Mouse (Mus musculus) heart, postnatal 36 days (tissue): ENCODE results near the gene Faf1. TPM values are rescaled to one million over a fixed set of nuclear protein-coding genes. Genes with fewer than 3 reads are reported as not detected.

Source experiments
- DNase-seq, 2 experiments: peaks; one replicate each; pipeline ENCODE4 v3.0.0; 2021 to 2022
- intact Hi-C: fragments of 180-260 bp; cut with DNase I; formaldehyde crosslinking; loops from one replicate; pipeline ENCODE4 v1.15.1; 2025
- total RNA-seq, 2 experiments: library from RNA; stranded (reverse); gene quantifications; 2 replicates each; pipeline ENCODE4 v1.2.3; 2021

Gene Faf1
- total RNA-seq, 2 experiments from 2014 or later, result 42.4 to 45.3 TPM

GRCm38 (mm10) chr4:109762768-109763501 is 86.5 kb downstream of the Faf1 start:
- no peak for DNase-seq
- intact Hi-C loops, result no loop called here

- no peak for DNase-seq
- intact Hi-C loops, result no loop called here
Measured at GRCm38 (mm10) chr4:109769071-109769470, 92.7 kb downstream of the Faf1 start.

- DNase-seq, result no peak
Measured at GRCm38 (mm10) chr4:109782577-109783114, 106.3 kb downstream of the Faf1 start.

GRCm38 (mm10) chr4:109789347-109790001 is 113.1 kb downstream of the Faf1 start:
- no peak for DNase-seq
- intact Hi-C loops, result no loop called here

More at GRCm38 (mm10) chr4:109782577-109783114, 106.3 kb downstream of the Faf1 start:
- intact Hi-C loops, result no loop called here

DNA sequence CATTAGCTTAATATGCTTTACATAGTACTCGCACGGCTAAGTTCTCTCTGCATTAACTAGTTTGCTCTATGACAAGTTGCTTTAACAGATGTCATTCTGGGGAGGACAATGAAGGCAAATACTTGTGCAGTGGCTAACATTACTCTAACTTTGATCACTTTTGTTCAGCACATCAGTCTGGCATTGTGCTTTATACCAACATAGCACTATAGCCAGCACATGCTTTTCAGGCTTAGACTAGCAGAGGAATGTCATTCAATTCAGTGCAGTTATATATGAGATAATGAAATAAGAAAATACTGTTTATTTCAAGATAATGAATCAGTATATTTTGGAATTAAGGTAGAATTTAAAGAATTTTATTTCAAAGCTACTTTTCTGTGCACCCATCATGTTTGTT is 115.9 kb downstream of the Faf1 start:
- intact Hi-C loops, result no loop called here

DNA sequence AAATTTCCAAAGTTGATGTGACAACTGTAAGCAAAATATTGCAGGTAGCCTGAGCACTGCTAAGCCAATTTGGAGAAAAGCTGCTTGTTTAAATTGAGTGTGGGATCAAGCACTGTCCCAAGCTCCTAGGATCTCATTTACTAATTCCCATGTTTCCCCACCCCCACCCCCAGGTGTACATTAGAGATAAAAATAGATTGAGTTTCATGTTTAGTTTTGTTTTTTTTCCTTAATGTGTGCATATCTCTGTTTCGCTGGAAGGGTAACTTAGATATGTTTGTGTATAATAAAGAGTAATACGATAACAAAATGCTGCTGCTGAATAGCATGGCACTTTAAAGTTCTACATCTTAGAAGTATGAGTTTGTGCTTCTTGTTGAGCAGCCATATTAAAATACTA is 116.7 kb downstream of the Faf1 start:
- DNase-seq, result no peak
- intact Hi-C loops, result no loop called here

More for the DNA sequence above, 115.9 kb downstream of the Faf1 start:
- DNase-seq, result no peak

GRCm38 (mm10) chr4:109797511-109798182 is 121.3 kb downstream of the Faf1 start:
- intact Hi-C loops, result no loop called here
- DNase-seq, result no peak

- intact Hi-C loops, result no loop called here
- DNase-seq, result no peak
Measured at GRCm38 (mm10) chr4:109806408-109806807, 130.0 kb downstream of the Faf1 start.

DNA sequence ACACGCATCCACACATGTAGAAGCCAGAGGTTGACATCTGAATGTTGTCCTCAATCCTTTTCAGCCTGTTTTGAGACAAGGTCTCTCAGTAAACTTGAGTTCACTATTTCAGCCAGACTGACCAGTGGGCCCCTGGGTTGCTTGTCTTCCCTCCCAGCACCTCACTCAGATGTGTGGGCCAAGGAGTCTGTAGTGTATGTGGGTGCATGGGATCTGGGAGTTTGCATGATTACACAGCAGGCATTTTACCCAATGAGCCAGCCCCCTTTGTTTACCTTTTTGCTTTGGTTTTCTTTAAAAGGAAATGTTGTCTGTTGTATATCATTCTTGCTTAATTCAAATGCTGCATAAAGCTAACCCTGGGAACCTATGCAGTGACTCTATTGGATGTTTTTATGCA is 138.8 kb downstream of the Faf1 start:
- intact Hi-C loops, result no loop called here
- no peak for DNase-seq

DNA sequence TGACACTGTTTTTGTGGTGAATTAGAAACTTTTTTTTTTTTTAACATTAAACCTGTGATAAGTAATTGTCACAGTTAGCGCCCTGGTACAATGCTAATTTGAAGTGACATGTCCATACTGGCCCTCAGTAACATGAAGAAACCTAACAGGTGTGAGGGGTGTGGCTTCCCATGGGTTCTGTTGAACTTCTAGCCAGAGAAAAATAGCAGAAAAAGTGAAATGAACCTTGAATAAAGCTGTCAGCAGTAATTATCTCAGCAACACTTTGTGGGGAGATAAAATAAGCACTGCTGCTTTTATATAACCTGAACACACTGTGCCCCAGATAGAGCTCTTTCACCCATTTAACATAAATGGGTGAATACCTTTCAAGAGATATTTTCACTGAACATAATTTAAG is 139.2 kb downstream of the Faf1 start:
- intact Hi-C loops, result no loop called here

DNA sequence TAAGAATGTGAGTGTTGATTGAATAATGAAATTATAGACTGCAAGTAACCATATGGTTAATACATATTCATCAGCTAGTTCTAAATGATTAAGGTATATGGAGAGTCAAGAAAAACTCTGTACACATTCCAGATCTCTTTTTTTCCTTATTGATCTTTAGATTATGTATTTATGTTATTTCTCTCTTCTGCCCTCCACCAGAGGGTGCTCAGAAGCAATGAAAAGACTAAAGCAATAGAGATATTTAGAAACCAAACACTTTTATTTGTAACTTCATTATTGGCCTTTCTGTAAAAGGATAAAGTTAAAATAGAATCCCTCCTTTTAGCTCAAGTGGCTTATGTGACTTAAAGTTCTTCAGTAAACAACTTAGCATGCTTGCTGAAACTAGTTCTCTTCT is 143.1 kb downstream of the Faf1 start:
- intact Hi-C loops, result no loop called here
- no peak for DNase-seq

More for the DNA sequence above, 139.2 kb downstream of the Faf1 start:
- DNase-seq, result no peak

DNA sequence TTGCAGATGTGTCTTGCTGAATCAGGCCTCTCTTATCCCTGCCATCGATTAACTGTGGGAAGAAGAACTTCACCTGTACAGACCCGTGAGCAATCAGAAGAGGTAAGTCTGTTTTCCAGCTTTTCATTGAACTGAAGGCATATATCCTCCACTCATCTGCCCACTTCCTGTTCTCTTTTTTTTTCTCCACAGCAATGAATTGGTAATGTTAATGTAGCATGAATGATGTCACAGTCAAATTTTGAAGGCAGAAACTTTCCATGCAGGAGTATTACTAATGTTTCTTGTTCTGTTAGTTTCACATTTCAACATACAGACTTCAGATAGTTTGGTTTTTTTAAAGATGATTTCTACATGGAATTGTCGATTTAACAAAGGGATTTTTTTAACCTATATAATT is 153.4 kb downstream of the Faf1 start:
- no peak for DNase-seq
- intact Hi-C loops, result no loop called here

GRCm38 (mm10) chr4:109857851-109858250 is 181.5 kb downstream of the Faf1 start:
- no peak for DNase-seq
- intact Hi-C loops, result no loop called here

GRCm38 (mm10) chr4:109858571-109859392 is 182.4 kb downstream of the Faf1 start:
- no peak for DNase-seq
- intact Hi-C loops, result no loop called here

DNA sequence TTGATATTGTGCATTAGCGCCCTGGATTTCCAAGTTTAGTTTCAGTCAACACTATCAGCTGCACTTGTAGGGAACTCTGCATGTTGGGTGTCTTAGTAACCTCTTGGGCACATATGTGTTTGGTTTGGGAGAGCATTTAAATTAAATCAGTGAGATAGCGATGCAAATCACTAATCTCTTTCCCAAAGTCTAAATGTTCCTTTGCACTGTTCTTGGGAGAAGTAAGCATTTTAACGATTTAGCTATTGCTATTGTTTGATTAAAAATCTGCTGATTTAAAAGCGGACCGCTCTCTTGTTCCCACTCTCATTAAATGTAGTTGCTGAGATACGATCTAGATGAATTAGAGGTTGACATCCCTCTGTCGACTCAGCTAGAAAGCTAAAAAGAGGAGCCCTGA is 183.0 kb downstream of the Faf1 start:
- intact Hi-C loops, result no loop called here

GRCm38 (mm10) chr4:109860256-109860655 is 183.9 kb downstream of the Faf1 start:
- intact Hi-C loops, result no loop called here
- DNase-seq, result no peak

More for the DNA sequence above, 183.0 kb downstream of the Faf1 start:
- DNase-seq, result no peak

- no peak for DNase-seq
- intact Hi-C loops, result no loop called here
Measured at GRCm38 (mm10) chr4:109862271-109862670, 185.9 kb downstream of the Faf1 start.

DNA sequence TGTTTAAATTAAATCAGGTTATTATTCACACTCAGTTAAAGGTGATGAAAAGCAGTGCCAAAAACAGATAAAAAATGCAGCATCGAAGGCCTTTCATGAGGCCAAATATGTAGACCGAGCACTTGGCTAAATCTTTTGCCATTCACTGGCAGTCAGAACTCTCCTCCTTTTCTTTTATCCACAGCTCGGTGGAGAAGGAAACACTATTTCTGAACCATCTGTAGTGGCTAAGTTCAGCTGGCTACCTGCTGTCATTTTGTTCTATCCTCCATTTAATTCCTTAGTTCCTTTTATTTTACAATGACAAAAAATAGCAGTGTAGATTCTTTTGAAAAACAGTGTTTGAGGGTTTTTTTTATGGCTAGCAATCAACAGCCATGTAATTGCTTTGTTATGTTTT is 186.6 kb downstream of the Faf1 start:
- intact Hi-C loops, result no loop called here
- DNase-seq, result no peak

DNA sequence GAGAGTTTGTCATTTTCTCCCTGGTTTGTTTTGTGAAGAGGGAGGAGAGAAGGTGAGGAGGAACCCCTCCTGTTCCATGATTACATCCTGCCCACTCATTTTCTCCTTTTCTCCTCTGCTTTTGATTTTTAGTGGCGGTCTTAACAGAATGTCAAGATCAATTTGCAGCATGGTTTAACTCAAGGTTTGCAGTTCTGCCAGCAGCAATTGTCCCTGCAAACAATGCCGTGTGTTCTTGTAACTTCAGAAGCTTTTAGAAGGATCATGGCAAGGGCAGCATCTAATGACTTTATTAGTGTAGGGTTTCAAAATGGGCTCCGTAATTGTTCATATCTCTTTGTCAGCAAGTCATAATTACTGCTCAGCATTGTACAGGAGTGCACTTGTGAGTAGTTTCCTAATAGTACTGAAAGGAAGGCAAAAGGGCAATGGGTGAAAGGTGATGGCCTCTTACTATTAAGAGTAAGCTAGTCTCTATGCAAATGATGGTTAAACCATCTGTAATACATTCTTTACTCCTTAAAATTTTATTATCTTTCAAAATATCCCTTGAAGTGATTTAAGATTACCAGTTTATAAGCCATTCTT is 192.6 kb downstream of the Faf1 start:
- intact Hi-C loops, result no loop called here
- no peak for DNase-seq

DNA sequence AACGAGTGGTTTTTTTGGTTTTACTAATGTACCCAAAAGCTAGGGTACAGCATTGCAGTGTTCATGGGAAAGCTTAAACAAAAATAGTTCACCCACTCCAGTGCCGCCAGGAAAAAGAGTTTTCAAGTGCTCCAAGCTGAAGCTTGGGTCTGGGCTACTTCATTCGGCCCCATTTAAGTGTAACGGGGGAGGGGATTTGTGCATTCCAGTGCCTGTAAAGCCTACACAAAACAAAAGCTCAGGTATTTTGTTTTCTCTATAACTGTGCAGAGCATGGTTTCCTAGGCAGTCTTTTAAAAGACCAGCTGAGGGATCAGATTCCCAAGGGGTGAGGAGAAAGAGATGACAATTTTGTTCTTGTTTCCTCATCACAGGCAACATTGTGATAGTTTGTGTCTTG is 207.9 kb downstream of the Faf1 start:
- intact Hi-C loops, result no loop called here
- DNase-seq, result no peak
